Mouse (Mus musculus): ENCODE results near the gene Tnfaip8l3.

GRCm38 (mm10) chr9:54074901-54075300 lies 6.7 kb upstream of the Tnfaip8l3 start:
- no peak for TF ChIP-seq CTCF (IDR thresholded peaks at IDR 0.05; ENCODE audit: extremely low read depth, insufficient read length, insufficient replicate concordance, low read depth, low read length)
- TF ChIP-seq POLR2A (IDR thresholded peaks at IDR 0.05; ENCODE audit: low read depth, low read length) = no peak

Data from small intestine, adult 2 months (tissue).